Mouse (Mus musculus) frontal cortex, postnatal 14 days (tissue): ENCODE data around the gene Ramp3.
"Not testable (repeated sequence)": the region's sequence is repeated elsewhere in the genome, so short reads cannot be mapped to it uniquely, and the experiment has no call there.

Experiments used
- DNase-seq, 2 experiments: peaks; one replicate each; pipeline ENCODE4 v3.0.0; 2022; ENCODE audit warnings: low spot score in 2 of 2

Gene Ramp3

GRCm38 (mm10) chr11:6658271-6658670, at the start of gene Ramp3:
Gene Ramp3 (plus strand): TSS chr11:6658521.
- no peak for DNase-seq

GRCm38 (mm10) chr11:6615250-6616205, 42.8 kb upstream of the Ramp3 start:
- no peak for DNase-seq

DNA sequence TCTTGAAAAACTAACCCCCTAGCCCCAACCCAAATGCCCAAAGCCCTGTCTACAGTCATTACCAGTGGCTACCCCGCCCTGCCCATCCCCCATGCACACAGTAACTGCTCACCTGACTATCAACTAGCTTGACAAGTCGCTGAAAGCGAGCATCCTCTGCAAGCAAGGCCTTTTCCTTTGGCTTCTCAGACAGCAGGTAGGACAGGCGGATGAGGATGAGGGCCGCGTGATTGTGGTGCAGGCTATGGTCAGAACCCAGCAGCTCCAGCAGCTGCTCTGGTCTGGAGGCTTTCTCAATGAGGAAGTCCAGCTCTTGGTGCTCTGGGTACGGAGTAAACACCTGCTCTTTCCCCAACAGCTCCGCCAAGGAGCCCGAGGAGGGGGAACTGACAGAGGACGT, 34.6 kb upstream of the Ramp3 start:
- no peak for DNase-seq

GRCm38 (mm10) chr11:6624619-6625382, 33.5 kb upstream of the Ramp3 start:
- DNase-seq: no peak

- peak; percentile 87 to 90 for DNase-seq
Measured at GRCm38 (mm10) chr11:6625478-6626387, 32.6 kb upstream of the Ramp3 start, which contains the start of gene Tbrg4. Gene Tbrg4 (minus strand): TSS chr11:6626067.

DNA sequence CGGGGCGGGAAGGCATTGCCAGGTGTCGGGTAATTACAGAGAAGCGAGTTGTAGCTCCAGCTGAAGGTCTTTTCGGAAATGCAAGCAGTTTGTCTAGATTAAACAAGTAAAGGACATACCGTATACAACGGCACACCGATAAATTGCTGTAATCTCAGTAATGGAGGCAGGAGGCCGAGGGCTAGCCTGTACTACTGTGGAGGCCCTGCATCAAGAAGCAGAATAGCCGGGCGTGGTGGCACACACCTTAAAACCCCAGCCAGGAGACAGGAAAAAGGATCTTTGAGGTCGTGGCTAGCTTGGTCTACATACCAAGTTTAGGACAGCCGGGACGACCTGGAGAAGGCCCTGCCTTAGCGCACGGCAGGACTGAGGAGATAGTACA, 31.9 kb upstream of the Ramp3 start:
- no peak for DNase-seq

DNA sequence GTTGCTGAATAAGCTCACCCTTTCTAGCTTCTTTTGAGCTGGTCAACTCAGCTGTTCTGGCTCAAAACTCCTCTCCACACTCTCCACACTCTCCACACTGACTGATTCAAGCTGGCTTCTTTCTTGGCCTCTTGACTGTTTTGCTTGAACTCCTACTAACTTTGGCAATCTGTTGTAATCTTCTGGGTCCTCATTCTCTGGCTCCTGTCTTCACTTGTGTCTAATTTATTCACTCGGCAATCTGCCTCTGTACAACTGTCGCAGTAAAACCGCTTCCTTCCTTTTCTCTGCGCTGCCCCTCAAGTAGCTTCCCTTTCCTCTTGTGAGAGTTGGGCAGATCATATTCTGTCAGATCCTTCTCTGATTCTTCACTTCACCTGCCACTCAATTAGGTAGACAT, 30.6 kb upstream of the Ramp3 start:
- DNase-seq: no peak

DNA sequence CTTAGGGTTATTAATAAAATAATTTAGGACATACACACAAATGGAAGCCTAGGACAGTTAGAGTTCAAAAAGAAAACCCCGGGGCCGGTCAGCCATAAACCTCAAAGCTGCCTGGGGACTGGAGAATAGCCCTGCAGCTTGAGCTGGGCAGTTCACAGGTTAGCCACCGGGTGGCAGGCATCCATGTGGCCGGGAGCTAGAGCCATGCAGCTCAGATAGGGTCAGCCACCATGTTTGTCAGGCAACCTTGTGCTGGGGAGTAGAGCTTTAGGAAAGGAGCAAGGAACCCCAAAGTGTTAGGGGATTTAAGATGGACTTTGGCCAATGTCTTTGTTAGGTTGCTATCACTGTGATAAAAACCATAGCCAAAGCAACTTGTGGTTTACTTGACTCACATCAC, 29.8 kb upstream of the Ramp3 start:
- no peak for DNase-seq

DNA sequence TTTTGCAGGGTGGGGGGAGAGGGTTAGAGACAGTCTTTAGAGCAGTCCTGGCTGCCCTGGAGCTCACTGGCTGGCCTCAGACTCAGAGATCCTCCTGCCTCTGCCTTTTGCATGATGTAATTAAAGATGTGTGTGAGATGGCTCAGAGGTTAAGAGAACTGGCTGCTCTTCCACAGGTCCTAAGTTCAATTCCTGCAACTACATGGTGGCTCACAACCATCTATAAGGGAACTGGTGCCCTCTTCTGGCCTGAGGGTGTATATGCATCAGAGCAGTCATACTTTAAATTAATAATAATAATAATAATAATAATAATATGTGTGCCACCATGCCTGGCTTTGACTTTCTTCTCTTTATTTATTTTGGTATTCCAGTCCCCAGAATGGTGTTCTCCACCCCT, 28.7 kb upstream of the Ramp3 start:
- no peak for DNase-seq

DNA sequence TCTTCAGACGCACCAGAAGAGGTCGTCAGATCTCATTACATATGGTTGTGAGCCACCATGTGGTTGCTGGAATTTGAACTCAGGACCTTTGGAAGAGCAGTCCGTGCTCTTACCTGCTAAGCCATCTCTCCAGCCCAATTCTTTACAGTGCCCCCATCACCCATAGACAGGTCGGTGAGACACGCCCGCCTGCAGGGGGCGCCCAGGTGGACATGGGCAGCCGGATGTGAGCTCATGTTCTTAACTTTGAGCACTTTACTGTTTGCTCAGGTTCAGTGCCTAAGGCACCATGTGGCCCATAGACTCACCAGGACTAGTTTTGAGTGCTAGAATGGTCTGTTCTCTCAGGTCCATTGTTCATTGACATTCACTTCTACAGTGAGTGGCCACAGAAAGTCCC, 22.2 kb upstream of the Ramp3 start:
- no peak for DNase-seq

DNA sequence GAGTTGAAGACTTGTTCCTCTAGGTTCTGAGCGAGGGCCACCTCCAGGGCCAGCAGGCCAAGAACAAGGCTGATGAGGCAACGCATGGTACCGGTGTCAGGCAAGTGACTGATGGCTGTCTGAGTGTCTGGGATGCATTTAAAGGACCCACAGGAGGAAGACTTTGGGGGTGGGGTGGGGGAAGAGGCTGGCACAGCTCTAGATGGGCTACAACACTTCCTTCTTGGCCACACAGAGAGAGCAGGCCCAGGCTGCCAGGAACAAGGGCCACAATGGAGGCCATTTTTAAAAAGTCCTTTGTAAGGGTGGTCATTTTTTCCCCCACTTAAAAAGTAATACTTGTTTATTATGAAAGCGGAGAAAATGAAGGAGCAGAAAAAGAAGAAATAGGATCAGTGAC, 19.8 kb upstream of the Ramp3 start, which contains the start of gene Wap:
Wap (minus strand) TSS at position 101 of the 400 bp plus-strand sequence.
- no peak for DNase-seq

GRCm38 (mm10) chr11:6639072-6639471, 19.2 kb upstream of the Ramp3 start:
- no peak for DNase-seq

DNA sequence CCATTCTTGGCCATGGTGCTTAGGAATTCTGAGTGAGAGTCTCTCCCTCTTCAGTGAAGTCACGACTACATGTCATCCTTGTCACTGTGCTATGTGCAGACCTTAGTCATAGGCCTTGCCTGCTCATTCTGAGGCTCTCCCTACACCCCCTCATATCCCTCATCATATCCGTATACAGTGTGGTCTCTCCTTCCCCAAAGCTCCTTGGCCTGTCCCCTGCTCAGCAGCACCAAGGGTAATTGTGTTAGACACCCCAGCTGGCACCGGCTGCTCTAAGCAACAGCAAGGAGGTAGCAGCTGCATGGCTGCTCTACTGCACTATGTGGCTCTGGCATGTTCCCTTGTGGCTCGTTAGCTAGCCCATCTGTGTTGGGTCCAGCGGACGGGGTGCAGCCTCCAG, 13.8 kb upstream of the Ramp3 start:
- no peak for DNase-seq

DNA sequence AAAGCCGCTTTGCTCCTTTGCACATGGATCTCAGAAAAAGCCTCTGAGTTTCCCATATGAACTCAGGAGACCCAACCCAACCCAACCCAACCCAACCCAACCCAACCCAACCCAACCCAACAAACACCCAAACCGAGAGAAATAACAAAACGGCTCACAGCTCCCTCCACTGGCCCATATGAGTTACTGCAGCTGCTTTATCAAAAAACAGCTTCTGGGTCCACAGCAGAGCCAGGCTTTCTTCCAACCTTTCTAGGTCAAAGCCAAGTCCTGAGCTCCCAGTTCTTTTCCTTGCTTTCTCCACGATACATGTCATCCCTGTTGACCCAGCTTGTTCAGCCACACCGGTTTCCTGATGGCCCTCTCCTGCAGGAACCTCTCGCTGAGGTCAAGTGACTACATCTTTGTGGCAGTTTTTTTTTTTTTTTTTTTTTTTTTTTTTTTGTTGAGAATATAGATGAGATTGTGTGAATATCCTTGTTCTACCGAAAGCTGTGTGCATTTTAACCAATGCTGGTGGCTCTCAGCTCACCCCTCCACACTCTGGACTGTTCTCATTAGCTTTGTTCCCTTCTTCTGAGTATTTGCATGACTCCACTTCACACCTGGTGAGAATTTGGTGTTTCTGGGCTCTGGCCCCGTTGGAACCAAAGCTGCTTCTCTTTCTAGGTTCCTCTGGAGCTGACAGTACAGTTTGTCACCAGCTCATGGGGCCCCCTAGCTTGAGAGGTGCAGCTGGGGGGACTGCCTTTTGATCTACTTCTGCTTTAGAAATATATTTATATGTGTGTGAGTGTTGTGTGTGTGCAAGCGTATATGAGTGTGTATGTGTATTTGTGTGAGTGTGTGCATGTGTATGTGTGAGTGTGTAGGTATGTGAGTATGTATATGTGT, 10.2 kb upstream of the Ramp3 start:
- no peak for DNase-seq

GRCm38 (mm10) chr11:6650519-6650918, 7.8 kb upstream of the Ramp3 start:
- DNase-seq: no peak

- not testable (repeated sequence) for DNase-seq
Measured at GRCm38 (mm10) chr11:6652978-6653377, 5.3 kb upstream of the Ramp3 start.

GRCm38 (mm10) chr11:6654903-6655302, 3.4 kb upstream of the Ramp3 start:
- peak; percentile 58 to 82 for DNase-seq

- DNase-seq: no peak
Measured at GRCm38 (mm10) chr11:6661206-6661605, 2.9 kb downstream of the Ramp3 start.

- DNase-seq: no peak
Measured at GRCm38 (mm10) chr11:6666634-6667033, 8.3 kb downstream of the Ramp3 start.

GRCm38 (mm10) chr11:6669041-6669440, 10.7 kb downstream of the Ramp3 start:
- no peak for DNase-seq

GRCm38 (mm10) chr11:6670044-6670443, 11.7 kb downstream of the Ramp3 start:
- no peak for DNase-seq
